Mouse (Mus musculus) CH12.LX (cell line): ENCODE data around the gene Bag2. TPM values are rescaled to one million over a fixed set of nuclear protein-coding genes. Genes with fewer than 3 reads are reported as not detected.

ENCODE experiments used
- DNase-seq: peaks from one replicate; pipeline ENCODE4 v3.0.0-alpha.2; 2013; ENCODE audit errors: extremely low read depth
- H3K27ac ChIP-seq: 2 replicates; pipeline ENCODE4 v1.5.1; 2012; ENCODE audit warnings: low read depth, mild to moderate bottlenecking, control low read depth, moderate library complexity; ENCODE audit not compliant: insufficient read depth
- H3K27me3 ChIP-seq: replicated peaks from 2 replicates; pipeline ENCODE3; 2012; ENCODE audit warnings: inconsistent platforms
- H3K36me3 ChIP-seq, 2 experiments: replicated peaks in 1 of 2; 2 replicates each; pipeline versions ENCODE3 to v1.6.1; 2012; ENCODE audit warnings: inconsistent platforms in 1 of 2, low read length in 1 of 2, mild to moderate bottlenecking in 1 of 2, mixed read lengths in 1 of 2, moderate library complexity in 1 of 2; ENCODE audit not compliant: control insufficient read depth in 1 of 2, insufficient read depth in 1 of 2
- H3K4me1 ChIP-seq, 2 experiments: 2 replicates each; pipeline ENCODE4 v1.6.1; 2012; ENCODE audit warnings: inconsistent platforms in 1 of 2, moderate library complexity in 1 of 2; ENCODE audit not compliant: insufficient read depth in 2 of 2, control insufficient read depth in 1 of 2
- H3K4me2 ChIP-seq: 2 replicates; pipeline ENCODE4 v1.6.1; 2012; ENCODE audit warnings: low read depth, mild to moderate bottlenecking, control low read depth; ENCODE audit not compliant: poor library complexity, insufficient read depth, severe bottlenecking
- H3K4me3 ChIP-seq, 3 experiments: fragments of 150-350 bp in 1 of 3; sonication (generic) in 1 of 3; replicated peaks in 1 of 3; 2 replicates each; pipeline versions ENCODE3 to v1.5.1; 2011 to 2012; ENCODE audit warnings: low read depth in 2 of 3, low read length in 2 of 3, mild to moderate bottlenecking in 2 of 3, moderate library complexity in 2 of 3, control low read depth in 1 of 3, improper control_type of control experiment in 1 of 3, inconsistent platforms in 1 of 3, mixed read lengths in 1 of 3; ENCODE audit not compliant: poor library complexity in 1 of 3
- H3K79me2 ChIP-seq: replicated peaks from 2 replicates; pipeline ENCODE4 v1.6.1; 2012; ENCODE audit warnings: mild to moderate bottlenecking, moderate library complexity; ENCODE audit not compliant: control insufficient read depth, poor library complexity, insufficient read depth, severe bottlenecking; ENCODE audit errors: extremely low read depth
- H3K9ac ChIP-seq: 2 replicates; pipeline ENCODE4 v1.6.1; 2012; ENCODE audit warnings: low read depth, mild to moderate bottlenecking, control low read depth, moderate library complexity; ENCODE audit not compliant: insufficient read depth
- H3K9me3 ChIP-seq: replicated peaks from 2 replicates; pipeline ENCODE3; 2012; ENCODE audit warnings: low read length, inconsistent platforms, mixed read lengths
- CHD1 ChIP-seq: IDR thresholded peaks from 2 replicates; pipeline ENCODE4 v1.6.1; 2012; ENCODE audit warnings: low read depth, low read length, improper control_type of control experiment, inconsistent platforms
- CHD2 ChIP-seq: IDR thresholded peaks from 2 replicates; pipeline ENCODE4 v1.6.1; 2011; ENCODE audit warnings: low read length, improper control_type of control experiment
- CTCF ChIP-seq, 2 experiments: IDR thresholded peaks in 1 of 2; conservative IDR thresholded peaks in 1 of 2; 2 replicates each; pipeline ENCODE4 v1.5.1; 2011 to 2012; ENCODE audit warnings: low read depth in 2 of 2, low read length in 2 of 2, improper control_type of control experiment in 1 of 2, inconsistent platforms in 1 of 2, mild to moderate bottlenecking in 1 of 2, moderate library complexity in 1 of 2
- EP300 ChIP-seq: IDR thresholded peaks from 2 replicates; pipeline ENCODE4 v1.6.1; 2011; ENCODE audit warnings: low read length, improper control_type of control experiment
- HCFC1 ChIP-seq: IDR thresholded peaks from 2 replicates; pipeline ENCODE4 v1.6.1; 2012; ENCODE audit warnings: low read depth, mild to moderate bottlenecking, inconsistent platforms, low read length, improper control_type of control experiment
- IRF4 ChIP-seq: IDR thresholded peaks from 2 replicates; pipeline ENCODE4 v1.6.1; 2014; ENCODE audit warnings: low read depth, mild to moderate bottlenecking, inconsistent platforms, low read length, improper control_type of control experiment
- JUND ChIP-seq: conservative IDR thresholded peaks from 2 replicates; pipeline ENCODE4 v1.6.1; 2011; ENCODE audit warnings: low read depth, low read length, improper control_type of control experiment
- MAFK ChIP-seq: IDR thresholded peaks from 2 replicates; pipeline ENCODE4 v1.6.1; 2011; ENCODE audit warnings: low read length, improper control_type of control experiment; ENCODE audit not compliant: insufficient replicate concordance
- MAZ ChIP-seq: IDR thresholded peaks from 2 replicates; pipeline ENCODE4 v1.6.1; 2012; ENCODE audit warnings: low read depth, mild to moderate bottlenecking, inconsistent platforms, low read length, improper control_type of control experiment, moderate library complexity
- MEF2A ChIP-seq: IDR thresholded peaks from 2 replicates; pipeline ENCODE4 v1.6.1; 2014; ENCODE audit warnings: low read depth, mild to moderate bottlenecking, inconsistent platforms, low read length, improper control_type of control experiment, borderline replicate concordance
- MXI1 ChIP-seq: IDR thresholded peaks from 2 replicates; pipeline ENCODE4 v1.6.1; 2011; ENCODE audit warnings: mild to moderate bottlenecking, low read depth, low read length, improper control_type of control experiment
- MYC ChIP-seq: IDR thresholded peaks from 2 replicates; pipeline ENCODE4 v1.6.1; 2011; ENCODE audit warnings: low read depth, mild to moderate bottlenecking, improper control_type of control experiment, low read length
- NELFE ChIP-seq: IDR thresholded peaks from 2 replicates; pipeline ENCODE4 v1.6.1; 2011; ENCODE audit warnings: low read depth, low read length, improper control_type of control experiment
- NRF1 ChIP-seq: IDR thresholded peaks from 2 replicates; pipeline ENCODE4 v1.6.1; 2014; ENCODE audit warnings: low read depth, mild to moderate bottlenecking, inconsistent platforms, low read length, improper control_type of control experiment, moderate library complexity
- POLR2A ChIP-seq: IDR thresholded peaks from 2 replicates; pipeline ENCODE4 v1.6.1; 2011; ENCODE audit warnings: low read depth, mild to moderate bottlenecking, improper control_type of control experiment, low read length
- RAD21 ChIP-seq: IDR thresholded peaks from 2 replicates; pipeline ENCODE4 v1.6.1; 2011; ENCODE audit warnings: low read depth, mild to moderate bottlenecking, low read length, improper control_type of control experiment, moderate library complexity
- RCOR1 ChIP-seq: conservative IDR thresholded peaks from 2 replicates; pipeline ENCODE4 v1.6.1; 2012; ENCODE audit warnings: low read depth, mild to moderate bottlenecking, inconsistent platforms, low read length, improper control_type of control experiment
- SIN3A ChIP-seq: IDR thresholded peaks from 2 replicates; pipeline ENCODE4 v1.6.1; 2012; ENCODE audit warnings: low read length, improper control_type of control experiment, inconsistent platforms
- TBP ChIP-seq: conservative IDR thresholded peaks from 2 replicates; pipeline ENCODE4 v1.6.1; 2011; ENCODE audit warnings: low read depth, low read length, improper control_type of control experiment
- TCF12 ChIP-seq: IDR thresholded peaks from 2 replicates; pipeline ENCODE4 v1.6.1; 2014; ENCODE audit warnings: low read depth, mild to moderate bottlenecking, inconsistent platforms, low read length, improper control_type of control experiment
- UBTF ChIP-seq: IDR thresholded peaks from 2 replicates; pipeline ENCODE4 v1.6.1; 2012; ENCODE audit warnings: low read depth, mild to moderate bottlenecking, inconsistent platforms, low read length, improper control_type of control experiment, moderate library complexity
- USF1 ChIP-seq: IDR thresholded peaks from 2 replicates; pipeline ENCODE4 v1.6.1; 2014; ENCODE audit warnings: low read depth, mild to moderate bottlenecking, inconsistent platforms, low read length, improper control_type of control experiment
- USF2 ChIP-seq: conservative IDR thresholded peaks from 2 replicates; pipeline ENCODE4 v1.6.1; 2011; ENCODE audit warnings: low read depth, low read length, improper control_type of control experiment
- ZC3H11A ChIP-seq: IDR thresholded peaks from 2 replicates; pipeline ENCODE4 v1.6.1; 2012; ENCODE audit warnings: low read depth, mild to moderate bottlenecking, inconsistent platforms, low read length, improper control_type of control experiment
- ZKSCAN1 ChIP-seq: IDR thresholded peaks from 2 replicates; pipeline ENCODE4 v1.6.1; 2012; ENCODE audit warnings: low read depth, inconsistent platforms, low read length, improper control_type of control experiment, borderline replicate concordance
- dilution Hi-C: fragments of 300-500 bp; cut with MboI; formaldehyde crosslinking; loops from 2 replicates; pipeline ENCODE4 v1.14.3; 2020; ENCODE audit warnings: low sequenced_read_pairs; ENCODE audit not compliant: extremely low pct_unique_long_range_greater_than_20kb, extremely low pct_ligation_motif_present
- in situ Hi-C: fragments of 300-500 bp; cut with MboI; formaldehyde crosslinking; loops from 3 replicates; pipeline ENCODE4 v1.14.3; 2019; ENCODE audit warnings: low sequenced_read_pairs, low pct_ligation_motif_present, low pct_unique_long_range_greater_than_20kb, mixed read lengths
- polyA plus RNA-seq: library from polyadenylated mRNA; unstranded; fragments of >175 nt; gene quantifications from 2 replicates; pipeline ENCODE4 v1.2.1, GENCODE M21; 2012; ENCODE audit warnings: low read depth; ENCODE audit not compliant: insufficient read length
- total RNA-seq, 2 experiments: library from RNA; depleted of rRNA; stranded (reverse); fragments of 300-350 nt in 1 of 2; fragments of >200 nt in 1 of 2; gene quantifications; 2 replicates each; pipeline ENCODE4 v1.2.3; 2012 to 2014

The Bag2 gene
- total and polyA plus RNA-seq, 3 experiments = 51.1 to 73.5 (median 62.1) TPM

DNA sequence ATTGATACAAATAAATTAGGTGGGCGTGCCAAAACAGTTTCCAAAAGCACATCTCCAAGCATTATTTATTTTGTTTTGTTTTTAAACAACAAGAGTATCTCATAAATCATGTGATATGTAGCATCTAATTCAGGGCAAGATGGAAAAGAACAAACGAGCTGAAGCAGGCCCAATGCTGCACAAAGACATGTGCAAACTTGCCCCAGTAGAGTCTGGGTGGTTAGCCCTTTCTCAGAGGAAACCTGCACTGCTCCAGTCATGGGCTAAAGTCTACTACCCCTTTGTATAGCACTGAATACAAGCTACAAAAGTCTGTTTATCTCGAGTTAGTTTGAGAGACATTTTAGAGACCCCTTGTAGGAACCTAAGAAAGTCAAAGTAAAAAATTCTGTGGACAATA lies 42.0 kb upstream of the Bag2 start:
- no peak overlapping the region for H3K27ac ChIP-seq
- dilution Hi-C loops = no loop called here
- no peak overlapping the region for H3K4me3 ChIP-seq
- in situ Hi-C loops = no loop called here
- no peaks in the 10 kb centered on the region for H3K27me3 ChIP-seq
- DNase-seq = peak; percentile 19
- no peak overlapping the region; the same call in 1 of the 2 replicates for H3K9ac ChIP-seq
- H3K36me3 ChIP-seq = peaks cover 34 to 67% of the 10 kb centered on the region in 2 experiments
- H3K9me3 ChIP-seq = no peaks in the 10 kb centered on the region
- H3K79me2 ChIP-seq = peaks cover 34% of the 10 kb centered on the region
- no peak for TF ChIP-seq CTCF (conservative IDR thresholded peaks at IDR 0.05 in 1 of 2, IDR thresholded peaks at IDR 0.05 in 1 of 2; ENCODE audit: low read depth in 2 of 2, low read length in 2 of 2)
- TF ChIP-seq MXI1 = no peak
- TF ChIP-seq TBP = no peak
- 0 out of 2 replicates have a peak, but pooled peaks have one; percentile 10 for TF ChIP-seq CHD2
- TF ChIP-seq NRF1 = no peak
- no peak for TF ChIP-seq ZKSCAN1
- TF ChIP-seq POLR2A = no peak
- TF ChIP-seq UBTF = no peak
- no peak; the same call in 1 of the 2 replicates for TF ChIP-seq JUND
- no peak for TF ChIP-seq TCF12
- 0 out of 2 replicates have a peak, but pooled peaks have one; percentile 37 for TF ChIP-seq SIN3A
- TF ChIP-seq NELFE = no peak
- no peak for TF ChIP-seq HCFC1
- 0 out of 2 replicates have a peak, but pooled peaks have one; percentile 41 for TF ChIP-seq MYC
- 0 out of 2 replicates have a peak, but pooled peaks have one; percentile 28 for TF ChIP-seq MAZ
- no peak for TF ChIP-seq RCOR1
- peak; percentile 57 for TF ChIP-seq MEF2A
- TF ChIP-seq CHD1 = peak; percentile 100
- no peak for TF ChIP-seq USF2
- peak; percentile 46; the same call in 1 of the 2 replicates for TF ChIP-seq IRF4
- TF ChIP-seq ZC3H11A = no peak
- no peak for TF ChIP-seq RAD21
- TF ChIP-seq, all 38 proteins: peak for 7
- Histone ChIP-seq H3K4me1 (peaks cover 3 to 13% of the 10 kb centered on the region in 2 experiments; a peak in 2 of 4 replicates), H3K4me2 (no peak overlapping the region)

DNA sequence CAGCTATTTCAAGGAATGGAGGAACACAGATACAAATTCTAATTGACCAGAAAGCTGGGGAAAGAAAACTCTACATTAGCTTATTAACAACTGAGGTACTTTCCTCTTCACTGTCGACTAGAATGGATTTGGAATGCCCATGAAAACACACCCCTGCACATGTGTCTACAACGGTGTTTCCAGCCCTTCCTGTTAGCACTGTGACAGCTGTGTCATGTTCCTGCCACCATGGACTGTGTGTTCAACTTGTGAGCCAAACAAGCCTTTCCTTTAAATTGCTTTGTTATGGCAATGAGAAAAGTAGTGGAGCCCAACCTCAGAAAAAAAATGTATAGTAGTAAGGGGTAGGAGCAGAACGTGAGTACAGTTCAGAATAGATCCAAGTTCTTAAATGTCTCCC lies 30.9 kb upstream of the Bag2 start:
- Histone ChIP-seq H3K79me2 (0 out of 2 replicates have a peak, but pooled peaks cover under 1% of the 10 kb centered on the region), H3K4me1 (peaks cover 0 to 15% of the 10 kb centered on the region in 2 experiments; a peak in 2 of 4 replicates), H3K27me3 (no peaks in the 10 kb centered on the region), H3K4me2 (no peak overlapping the region), H3K36me3 (peaks cover 6 to 37% of the 10 kb centered on the region in 2 experiments), H3K4me3 (no peak overlapping the region), H3K9me3 (no peaks in the 10 kb centered on the region), H3K27ac (no peak overlapping the region), H3K9ac (no peak overlapping the region)
- in situ Hi-C loops (no loop called here), dilution Hi-C loops (no loop called here)
- DNase-seq = no peak
- TF ChIP-seq CTCF (conservative IDR thresholded peaks at IDR 0.05 in 1 of 2, IDR thresholded peaks at IDR 0.05 in 1 of 2; ENCODE audit: low read depth in 2 of 2, low read length in 2 of 2) (no peak), NELFE (no peak), MEF2A (no peak), MAFK (no peak), EP300 (no peak), POLR2A (no peak), SIN3A (no peak), IRF4 (no peak), USF1 (no peak), TCF12 (no peak), TBP (no peak)
